Mouse (Mus musculus) cerebellum, adult 11-12 months (tissue): Measurements from ENCODE around the gene Ndufa11.

Experiments used
- DNase-seq: peaks from one replicate; pipeline ENCODE4 v3.0.0; 2022

Ndufa11 gene

GRCm38 (mm10) chr17:56717363-56718058 lies at the start of gene Ndufa11, which contains the start of gene Vmac:
TSS of gene Ndufa11 (plus strand) at chr17:56717767.
TSS of gene Vmac (minus strand) at chr17:56718022.
- DNase-seq, result peak; percentile 93

GRCm38 (mm10) chr17:56668384-56669144 lies 49.0 kb upstream of the Ndufa11 start:
- DNase-seq, result peak; percentile 80

- DNase-seq, result no peak
Measured at GRCm38 (mm10) chr17:56669766-56670165, 47.8 kb upstream of the Ndufa11 start.

- peak; percentile 100 for DNase-seq
Measured at GRCm38 (mm10) chr17:56672941-56673646, 44.5 kb upstream of the Ndufa11 start, which contains the start of gene Ranbp3. TSS of gene Ranbp3 (plus strand) at chr17:56673294.

- DNase-seq, result peak; percentile 65
Measured at GRCm38 (mm10) chr17:56673647-56674416, 43.7 kb upstream of the Ndufa11 start.

GRCm38 (mm10) chr17:56681791-56682190 lies 35.8 kb upstream of the Ndufa11 start:
- no peak for DNase-seq

- DNase-seq, result no peak
Measured at GRCm38 (mm10) chr17:56682880-56683279, 34.7 kb upstream of the Ndufa11 start.

GRCm38 (mm10) chr17:56683546-56684140 lies 33.9 kb upstream of the Ndufa11 start:
- DNase-seq, result no peak

GRCm38 (mm10) chr17:56684649-56685048 lies 32.9 kb upstream of the Ndufa11 start:
- DNase-seq, result no peak

GRCm38 (mm10) chr17:56686801-56687200 lies 30.8 kb upstream of the Ndufa11 start:
- no peak for DNase-seq

- DNase-seq, result no peak
Measured at GRCm38 (mm10) chr17:56688045-56688444, 29.5 kb upstream of the Ndufa11 start.

- no peak for DNase-seq
Measured at GRCm38 (mm10) chr17:56688689-56689088, 28.9 kb upstream of the Ndufa11 start.

GRCm38 (mm10) chr17:56693395-56693794 lies 24.2 kb upstream of the Ndufa11 start:
- no peak for DNase-seq

- DNase-seq, result peak; percentile 87
Measured at GRCm38 (mm10) chr17:56693851-56694310, 23.7 kb upstream of the Ndufa11 start.

GRCm38 (mm10) chr17:56700451-56700850 lies 17.1 kb upstream of the Ndufa11 start:
- DNase-seq, result no peak

- DNase-seq, result no peak
Measured at GRCm38 (mm10) chr17:56703038-56703437, 14.5 kb upstream of the Ndufa11 start.

- DNase-seq, result no peak
Measured at GRCm38 (mm10) chr17:56706515-56706914, 11.1 kb upstream of the Ndufa11 start.

GRCm38 (mm10) chr17:56708692-56709091 lies 8.9 kb upstream of the Ndufa11 start:
- no peak for DNase-seq

GRCm38 (mm10) chr17:56709708-56710107 lies 7.9 kb upstream of the Ndufa11 start:
- no peak for DNase-seq

- DNase-seq, result peak; percentile 65
Measured at GRCm38 (mm10) chr17:56715360-56715759, 2.2 kb upstream of the Ndufa11 start.

GRCm38 (mm10) chr17:56715914-56716654 lies 1.5 kb upstream of the Ndufa11 start:
- no peak for DNase-seq
